Mouse (Mus musculus) testis, adult 2 months (tissue): ENCODE results near the gene Sh2b3.

Source experiments
- CTCF ChIP-seq: fragments of 200-500 bp; IDR thresholded peaks from 2 replicates; pipeline ENCODE4 v1.5.1; 2012; ENCODE audit warnings: low read depth, mild to moderate bottlenecking, inconsistent platforms, low read length, moderate library complexity; ENCODE audit not compliant: control insufficient read depth, insufficient read depth, insufficient replicate concordance
- POLR2A ChIP-seq: fragments of 200-500 bp; IDR thresholded peaks from 2 replicates; pipeline ENCODE4 v1.6.1; 2012; ENCODE audit warnings: low read depth, mild to moderate bottlenecking, inconsistent platforms, low read length, moderate library complexity; ENCODE audit not compliant: control insufficient read depth

DNA sequence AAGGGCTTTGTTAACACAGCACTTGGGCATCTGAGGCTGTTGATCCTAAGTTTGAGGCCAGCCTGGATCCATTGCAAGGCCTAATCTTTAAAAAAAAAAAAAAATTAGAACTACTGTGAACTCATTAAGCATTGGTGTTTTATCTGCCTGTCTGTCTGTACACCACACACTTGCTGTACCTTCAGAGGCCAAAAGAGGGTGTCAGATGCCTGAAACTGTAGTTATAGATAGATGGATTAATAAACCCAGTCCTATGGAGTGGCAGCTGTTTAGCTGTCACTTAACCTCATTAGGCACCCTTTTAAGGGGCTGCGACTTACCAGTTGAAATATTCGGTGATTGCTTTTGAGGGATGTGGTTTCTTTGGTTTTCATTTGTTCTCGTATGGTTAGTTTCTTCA lies 41.6 kb downstream of the Sh2b3 start:
- no peak for TF ChIP-seq CTCF
- TF ChIP-seq POLR2A = no peak
